Mouse (Mus musculus) ES-E14 (cell line): Measurements from ENCODE around the gene Sash1. TPM values are rescaled to one million over a fixed set of nuclear protein-coding genes. Genes with fewer than 3 reads are reported as not detected.
"Not testable (repeated sequence)": the region's sequence is repeated elsewhere in the genome, so short reads cannot be mapped to it uniquely, and the experiment has no call there.

Experiments
- DNase-seq: peaks from one replicate; pipeline ENCODE4 v3.0.0-alpha.2; 2013; ENCODE audit warnings: low read depth, low spot score
- H3K27ac ChIP-seq: 2 replicates; pipeline ENCODE4 v1.5.1; 2012; ENCODE audit warnings: low read depth, mild to moderate bottlenecking, low read length, moderate library complexity, mixed read lengths; ENCODE audit not compliant: poor library complexity, insufficient read depth, severe bottlenecking
- H3K36me3 ChIP-seq: 2 replicates; pipeline ENCODE4 v1.6.1; 2012; ENCODE audit warnings: mild to moderate bottlenecking, low read length, moderate library complexity, mixed read lengths; ENCODE audit not compliant: control insufficient read depth, poor library complexity, insufficient read depth, severe bottlenecking
- H3K4me1 ChIP-seq, 2 experiments: fragments of 150-350 bp in 1 of 2; sonication (generic) in 1 of 2; 2 replicates each; pipeline ENCODE4 v1.6.1; 2012; ENCODE audit warnings: low read length in 2 of 2, mild to moderate bottlenecking in 1 of 2, mixed read lengths in 1 of 2; ENCODE audit not compliant: control insufficient read depth in 2 of 2, insufficient read depth in 2 of 2, poor library complexity in 1 of 2
- H3K4me3 ChIP-seq, 2 experiments: fragments of 150-350 bp in 1 of 2; sonication (generic) in 1 of 2; 2 replicates each; pipeline ENCODE4 v1.5.1; 2012; ENCODE audit warnings: low read length in 2 of 2, low read depth in 1 of 2, mild to moderate bottlenecking in 1 of 2, mixed read lengths in 1 of 2; ENCODE audit not compliant: insufficient read depth in 1 of 2, poor library complexity in 1 of 2, severe bottlenecking in 1 of 2
- H3K9ac ChIP-seq: 2 replicates; pipeline ENCODE4 v1.6.1; 2012; ENCODE audit warnings: low read depth, mild to moderate bottlenecking, low read length, mixed read lengths; ENCODE audit not compliant: poor library complexity, insufficient read depth, severe bottlenecking
- H3K9me3 ChIP-seq: fragments of 150-350 bp; sonication (generic); 2 replicates; pipeline ENCODE4 v1.6.1; 2012; ENCODE audit warnings: low read depth, mild to moderate bottlenecking, low read length; ENCODE audit not compliant: control insufficient read depth, insufficient read depth
- CHD2 ChIP-seq: IDR thresholded peaks from 2 replicates; pipeline ENCODE4 v1.6.1; 2014; ENCODE audit warnings: mild to moderate bottlenecking, low read depth, low read length, inconsistent platforms
- HCFC1 ChIP-seq: IDR thresholded peaks from 2 replicates; pipeline ENCODE4 v1.6.1; 2012; ENCODE audit warnings: low read length, inconsistent platforms, borderline replicate concordance; ENCODE audit not compliant: insufficient read depth
- MAFK ChIP-seq: IDR thresholded peaks from 2 replicates; pipeline ENCODE4 v1.6.1; 2014; ENCODE audit warnings: mild to moderate bottlenecking, low read depth, low read length, inconsistent platforms; ENCODE audit not compliant: insufficient read depth
- ZC3H11A ChIP-seq: IDR thresholded peaks from 2 replicates; pipeline ENCODE4 v1.6.1; 2012; ENCODE audit warnings: low read depth, mild to moderate bottlenecking, inconsistent platforms, low read length, borderline replicate concordance
- ZNF384 ChIP-seq: IDR thresholded peaks from 2 replicates; pipeline ENCODE4 v1.6.1; 2012; ENCODE audit warnings: low read depth, low read length, inconsistent platforms
- in situ Hi-C, 2 experiments: fragments of 600-800 bp; cut with MboI; formaldehyde crosslinking; loops; one replicate each; pipeline ENCODE4 v1.15.1; 2025; ENCODE audit warnings: low sequenced_read_pairs in 2 of 2, inconsistent platforms in 1 of 2; ENCODE audit not compliant: unreplicated experiment in 2 of 2
- total RNA-seq: library from RNA; depleted of rRNA; stranded (reverse); fragments of 300-350 nt; gene quantifications from 2 replicates; pipeline ENCODE4 v1.2.3, GENCODE M21; 2012

Sash1 gene
- total RNA-seq, 1 experiment: 16.8 TPM

GRCm38 (mm10) chr10:8717171-8717570 is 168.7 kb downstream of the Sash1 start:
- H3K9ac ChIP-seq: no peak overlapping the region
- in situ Hi-C loops: loop anchor here in 1 of 2 experiments (10.0 kb wide), 1 partner anchor 182 kb away; no protein-coding TSS in a partner anchor
- TF ChIP-seq ZNF384 (no peak), HCFC1 (no peak), CHD2 (no peak), ZC3H11A (no peak), MAFK (no peak)
- H3K36me3 ChIP-seq: no peaks in the 10 kb centered on the region; the same call in 1 of the 2 replicates
- no peak overlapping the region for H3K27ac ChIP-seq
- no peak for DNase-seq
- no peaks in the 10 kb centered on the region for H3K4me1 ChIP-seq
- H3K4me3 ChIP-seq: no peak overlapping the region
- H3K9me3 ChIP-seq: no peaks in the 10 kb centered on the region

- TF ChIP-seq CHD2: no peak
- no peak for TF ChIP-seq HCFC1
- no peak for TF ChIP-seq MAFK
- TF ChIP-seq ZNF384: no peak
- peak; percentile 73 for TF ChIP-seq ZC3H11A
- Histone ChIP-seq H3K9me3 (no peaks in the 10 kb centered on the region), H3K27ac (no peak overlapping the region), H3K9ac (no peak overlapping the region), H3K4me3 (no peak overlapping the region), H3K36me3 (no peaks in the 10 kb centered on the region; the same call in 1 of the 2 replicates), H3K4me1 (no peaks in the 10 kb centered on the region)
- in situ Hi-C loops: loop anchor here in 1 of 2 experiments (10.0 kb wide), 1 partner anchor 181 kb away; no protein-coding TSS in a partner anchor
- DNase-seq: peak; percentile 78
Measured at GRCm38 (mm10) chr10:8715679-8716284, 170.1 kb downstream of the Sash1 start.

GRCm38 (mm10) chr10:8696636-8697035 is 189.2 kb downstream of the Sash1 start:
- in situ Hi-C loops, H3K9ac ChIP-seq, H3K27ac ChIP-seq, H3K4me1 ChIP-seq, H3K4me3 ChIP-seq, H3K9me3 ChIP-seq, H3K36me3 ChIP-seq, DNase-seq: not testable (repeated sequence)

GRCm38 (mm10) chr10:8693996-8694500 is 191.8 kb downstream of the Sash1 start:
- H3K4me3 ChIP-seq: no peak overlapping the region
- no peak overlapping the region for H3K9ac ChIP-seq
- TF ChIP-seq HCFC1 (no peak), MAFK (no peak), ZC3H11A (no peak), CHD2 (no peak), ZNF384 (no peak)
- no peaks in the 10 kb centered on the region for H3K9me3 ChIP-seq
- no peaks in the 10 kb centered on the region for H3K4me1 ChIP-seq
- no peaks in the 10 kb centered on the region for H3K36me3 ChIP-seq
- in situ Hi-C loops: no loop called here
- no peak overlapping the region for H3K27ac ChIP-seq
- no peak for DNase-seq

GRCm38 (mm10) chr10:8693561-8693960 is 192.3 kb downstream of the Sash1 start:
- Histone ChIP-seq H3K27ac (no peak overlapping the region), H3K4me3 (no peak overlapping the region), H3K9me3 (no peaks in the 10 kb centered on the region), H3K4me1 (no peaks in the 10 kb centered on the region), H3K36me3 (no peaks in the 10 kb centered on the region), H3K9ac (no peak overlapping the region)
- DNase-seq: no peak
- no peak for TF ChIP-seq ZC3H11A
- no peak for TF ChIP-seq ZNF384
- TF ChIP-seq MAFK: 0 out of 2 replicates have a peak, but pooled peaks have one; percentile 15
- in situ Hi-C loops: no loop called here
